Mouse (Mus musculus) cortical plate, adult 2 months (tissue): ENCODE data around the gene Nmnat2. TPM values are rescaled to one million over a fixed set of nuclear protein-coding genes. Genes with fewer than 3 reads are reported as not detected.

Source experiments
- H3K27ac ChIP-seq: fragments of 200-500 bp; 2 replicates; pipeline ENCODE4 v1.5.1; 2012; ENCODE audit warnings: low read length, control low read depth, inconsistent platforms; ENCODE audit not compliant: insufficient read depth
- H3K4me1 ChIP-seq: fragments of 200-500 bp; 2 replicates; pipeline ENCODE4 v1.6.1; 2011; ENCODE audit warnings: low read length; ENCODE audit not compliant: control insufficient read depth, insufficient read depth
- H3K4me3 ChIP-seq: fragments of 200-500 bp; 2 replicates; pipeline ENCODE4 v1.5.1; 2011; ENCODE audit warnings: mild to moderate bottlenecking, low read length, control low read depth; ENCODE audit not compliant: insufficient read depth
- CTCF ChIP-seq: fragments of 200-500 bp; IDR thresholded peaks from 2 replicates; pipeline ENCODE4 v1.5.1; 2011; ENCODE audit warnings: mild to moderate bottlenecking, control low read depth, low read length; ENCODE audit not compliant: insufficient read depth; ENCODE audit errors: extremely low read depth
- POLR2A ChIP-seq: fragments of 200-500 bp; IDR thresholded peaks from 2 replicates; pipeline ENCODE4 v1.6.1; 2011; ENCODE audit warnings: mild to moderate bottlenecking, low read length, control low read depth; ENCODE audit not compliant: insufficient read depth; ENCODE audit errors: extremely low read depth
- polyA plus RNA-seq: library from polyadenylated mRNA; depleted of rRNA; stranded (reverse); fragments of >200 nt; gene quantifications from 2 replicates; pipeline ENCODE4 v1.2.3, GENCODE M21; 2012

Gene Nmnat2
- polyA plus RNA-seq, 1 experiment: 84.2 TPM

GRCm38 (mm10) chr1:152954167-152954566 lies 626 bp upstream of the Nmnat2 start:
- TF ChIP-seq POLR2A: no peak
- TF ChIP-seq CTCF: no peak
- Histone ChIP-seq H3K4me3 (no peak overlapping the region; the same call in 1 of the 2 replicates), H3K4me1 (peaks cover 7% of the 10 kb centered on the region), H3K27ac (no peak overlapping the region)

GRCm38 (mm10) chr1:152955564-152956211 lies 895 bp downstream of the Nmnat2 start:
- H3K4me3 ChIP-seq: peak overlapping the region; percentile 69

GRCm38 (mm10) chr1:152956221-152956620 lies 1.4 kb downstream of the Nmnat2 start:
- peak overlapping the region; percentile 69 for H3K4me3 ChIP-seq
- no peak overlapping the region for H3K27ac ChIP-seq
- peaks cover 10% of the 10 kb centered on the region for H3K4me1 ChIP-seq
- no peak for TF ChIP-seq CTCF
- TF ChIP-seq POLR2A: no peak

More at GRCm38 (mm10) chr1:152955564-152956211, 895 bp downstream of the Nmnat2 start:
- no peak overlapping the region for H3K27ac ChIP-seq
- peaks cover 7% of the 10 kb centered on the region for H3K4me1 ChIP-seq
- TF ChIP-seq POLR2A: no peak
- no peak for TF ChIP-seq CTCF

- TF ChIP-seq CTCF (no peak), POLR2A (no peak)
- Histone ChIP-seq H3K4me3 (no peak overlapping the region), H3K27ac (no peak overlapping the region), H3K4me1 (peaks cover 6% of the 10 kb centered on the region)
Measured at GRCm38 (mm10) chr1:152964344-152964743, 9.6 kb downstream of the Nmnat2 start.

- Histone ChIP-seq H3K27ac (no peak overlapping the region), H3K4me1 (peaks cover 4% of the 10 kb centered on the region), H3K4me3 (no peak overlapping the region)
- no peak for TF ChIP-seq POLR2A
- TF ChIP-seq CTCF: no peak
Measured at GRCm38 (mm10) chr1:152966222-152966621, 11.4 kb downstream of the Nmnat2 start.

- TF ChIP-seq POLR2A: no peak
- TF ChIP-seq CTCF: no peak
- H3K4me3 ChIP-seq: no peak overlapping the region
- H3K4me1 ChIP-seq: peaks cover 2% of the 10 kb centered on the region
- no peak overlapping the region for H3K27ac ChIP-seq
Measured at GRCm38 (mm10) chr1:152966686-152967085, 11.9 kb downstream of the Nmnat2 start.

GRCm38 (mm10) chr1:152969081-152969480 lies 14.3 kb downstream of the Nmnat2 start:
- peaks cover 2% of the 10 kb centered on the region for H3K4me1 ChIP-seq
- no peak overlapping the region for H3K4me3 ChIP-seq
- H3K27ac ChIP-seq: no peak overlapping the region
- TF ChIP-seq CTCF (no peak), POLR2A (no peak)

GRCm38 (mm10) chr1:152972957-152973356 lies 18.2 kb downstream of the Nmnat2 start:
- Histone ChIP-seq H3K4me1 (peaks cover 2% of the 10 kb centered on the region), H3K4me3 (no peak overlapping the region), H3K27ac (no peak overlapping the region)
- no peak for TF ChIP-seq POLR2A
- TF ChIP-seq CTCF: no peak

- Histone ChIP-seq H3K4me1 (peaks cover 2% of the 10 kb centered on the region), H3K4me3 (no peak overlapping the region), H3K27ac (no peak overlapping the region)
- TF ChIP-seq POLR2A (no peak), CTCF (no peak)
Measured at GRCm38 (mm10) chr1:152973421-152973820, 18.6 kb downstream of the Nmnat2 start.

- no peak for TF ChIP-seq CTCF
- no peak for TF ChIP-seq POLR2A
- Histone ChIP-seq H3K27ac (no peak overlapping the region), H3K4me3 (no peak overlapping the region), H3K4me1 (peaks cover 2% of the 10 kb centered on the region)
Measured at GRCm38 (mm10) chr1:152973861-152974260, 19.1 kb downstream of the Nmnat2 start.

- Histone ChIP-seq H3K27ac (no peak overlapping the region), H3K4me1 (no peaks in the 10 kb centered on the region), H3K4me3 (no peak overlapping the region)
- no peak for TF ChIP-seq CTCF
- TF ChIP-seq POLR2A: no peak
Measured at GRCm38 (mm10) chr1:152975144-152975543, 20.4 kb downstream of the Nmnat2 start.
